Mouse (Mus musculus) liver, adult (tissue): ENCODE results near the gene Daam1.

ENCODE experiments used
- GATA4 ChIP-seq: IDR thresholded peaks from 2 replicates; pipeline ENCODE4 v1.6.1; 2014; ENCODE audit warnings: mild to moderate bottlenecking, low read length; ENCODE audit not compliant: insufficient replicate concordance

Daam1 gene

GRCm38 (mm10) chr12:71821272-71821671, 9.6 kb upstream of the Daam1 start:
- TF ChIP-seq GATA4: no peak

DNA sequence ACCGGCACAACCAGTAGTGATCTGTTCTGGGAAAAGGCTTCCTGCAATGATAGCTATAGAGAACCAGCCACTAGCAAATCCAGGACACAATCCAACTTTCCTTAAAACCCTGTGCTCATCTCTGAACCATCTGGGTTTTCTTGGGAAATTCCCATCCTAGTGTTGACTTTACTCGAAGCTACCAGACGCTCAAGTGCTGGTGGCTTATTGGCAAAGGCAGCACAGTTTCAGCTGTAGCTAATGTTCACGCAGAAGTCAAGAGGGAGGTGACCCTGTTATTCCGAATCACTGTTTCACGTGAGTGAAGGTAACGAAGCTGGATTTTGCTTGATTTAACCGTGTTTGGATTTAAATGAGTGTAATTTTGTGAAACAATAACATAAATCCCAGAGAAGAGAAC, 9.1 kb upstream of the Daam1 start:
- no peak for TF ChIP-seq GATA4

DNA sequence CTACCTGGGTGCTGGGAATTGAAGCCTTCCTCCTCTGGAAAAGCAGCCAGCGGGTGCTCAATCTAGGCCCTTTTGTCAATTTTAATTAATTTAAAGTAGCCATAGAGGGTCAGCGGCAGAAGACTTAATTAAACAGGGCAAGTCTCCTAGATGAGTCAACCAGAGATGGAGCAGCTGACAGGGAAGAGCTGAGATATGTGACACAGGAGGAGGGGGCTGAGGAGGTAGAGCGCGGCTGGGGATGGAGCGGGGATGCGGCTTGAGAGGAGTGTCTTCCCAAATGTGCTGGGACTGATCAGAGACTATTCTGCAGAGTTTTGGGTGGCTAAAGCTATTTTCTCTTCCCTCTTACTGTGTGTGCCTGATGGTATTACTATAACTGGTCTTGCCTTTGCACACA, 6.0 kb upstream of the Daam1 start:
- TF ChIP-seq GATA4: no peak

- TF ChIP-seq GATA4: no peak
These were observed 739 bp upstream of the Daam1 start for GRCm38 (mm10) chr12:71830139-71830538.

DNA sequence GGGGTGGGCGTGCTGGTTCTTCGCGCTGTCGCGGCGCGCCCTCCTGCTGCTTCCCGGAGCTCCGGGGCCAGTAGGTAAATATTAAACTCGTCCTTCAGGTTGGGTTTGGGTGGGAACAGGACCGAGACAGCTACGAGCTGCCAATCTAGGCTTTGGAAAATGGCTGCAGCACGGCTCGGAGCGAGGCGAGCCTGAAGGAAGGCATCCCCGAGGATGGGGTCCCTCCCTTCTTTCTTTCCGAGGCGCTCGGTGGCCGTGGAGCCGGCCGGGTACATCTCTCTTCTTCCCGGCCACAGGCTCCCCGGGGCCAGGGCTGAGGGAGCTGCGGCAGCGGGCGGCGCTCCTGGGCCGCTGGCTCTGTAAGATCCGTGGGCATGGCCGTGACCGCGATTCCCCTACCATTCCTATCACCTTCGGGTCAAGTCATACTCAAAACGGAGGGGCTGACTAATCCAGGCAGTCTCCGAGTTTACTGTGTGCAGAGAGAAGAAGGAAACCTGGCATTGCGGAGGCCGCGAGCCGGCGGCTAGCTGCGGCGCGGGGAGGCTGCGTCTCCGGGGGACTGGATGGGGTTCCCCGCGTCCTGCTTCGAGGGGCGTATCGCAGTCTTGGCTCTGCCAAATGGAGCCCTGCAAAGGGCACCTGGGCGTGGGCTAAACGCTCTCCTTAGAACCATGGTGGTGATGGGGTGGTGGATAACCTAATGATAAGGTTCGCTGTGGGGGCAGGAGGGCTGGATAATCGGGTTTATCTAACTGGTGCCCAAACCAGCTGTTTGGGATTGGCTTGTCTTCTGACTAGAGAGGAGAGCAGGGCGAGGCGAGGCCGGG, 595 bp downstream of the Daam1 start:
- no peak for TF ChIP-seq GATA4

DNA sequence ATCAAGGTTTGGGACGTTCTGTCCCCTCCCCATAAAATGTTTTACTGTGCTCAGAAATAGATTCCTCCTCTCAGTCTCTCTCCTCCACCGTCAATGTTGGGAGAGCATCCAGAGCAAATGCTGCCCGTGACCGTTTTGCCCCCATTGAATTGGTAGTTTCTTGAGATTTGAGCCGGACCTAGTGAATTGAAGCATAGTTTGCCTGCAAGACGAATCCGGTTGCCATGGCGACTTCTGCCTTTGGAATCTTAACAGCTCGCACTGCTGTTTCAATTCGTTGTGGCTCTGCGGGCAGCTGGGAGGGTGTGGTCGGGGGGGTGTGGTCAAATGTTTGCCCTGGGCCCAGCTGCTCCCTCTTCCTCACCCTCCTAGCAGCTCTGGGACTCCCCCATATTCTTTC, 1.3 kb downstream of the Daam1 start:
- TF ChIP-seq GATA4: no peak

DNA sequence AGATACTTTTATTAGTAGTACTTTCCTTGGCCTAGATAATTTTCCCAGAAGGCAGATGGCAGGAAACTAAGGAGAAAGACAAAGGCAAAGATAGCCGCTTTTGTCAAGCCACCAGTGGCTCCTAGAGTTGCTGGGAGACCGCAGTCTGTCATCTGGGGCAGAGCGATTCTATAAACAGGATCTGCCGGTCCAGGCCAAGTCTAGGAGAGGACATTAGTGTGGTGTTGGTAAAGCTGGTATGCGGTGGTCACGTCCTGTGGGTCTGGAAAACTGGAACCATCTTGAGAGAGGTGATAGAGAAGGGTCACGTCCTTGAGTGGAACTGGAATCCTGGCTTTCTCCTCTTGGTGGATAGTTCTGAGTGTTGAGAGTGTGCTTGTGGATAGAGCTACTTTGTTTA, 3.2 kb downstream of the Daam1 start:
- no peak for TF ChIP-seq GATA4

DNA sequence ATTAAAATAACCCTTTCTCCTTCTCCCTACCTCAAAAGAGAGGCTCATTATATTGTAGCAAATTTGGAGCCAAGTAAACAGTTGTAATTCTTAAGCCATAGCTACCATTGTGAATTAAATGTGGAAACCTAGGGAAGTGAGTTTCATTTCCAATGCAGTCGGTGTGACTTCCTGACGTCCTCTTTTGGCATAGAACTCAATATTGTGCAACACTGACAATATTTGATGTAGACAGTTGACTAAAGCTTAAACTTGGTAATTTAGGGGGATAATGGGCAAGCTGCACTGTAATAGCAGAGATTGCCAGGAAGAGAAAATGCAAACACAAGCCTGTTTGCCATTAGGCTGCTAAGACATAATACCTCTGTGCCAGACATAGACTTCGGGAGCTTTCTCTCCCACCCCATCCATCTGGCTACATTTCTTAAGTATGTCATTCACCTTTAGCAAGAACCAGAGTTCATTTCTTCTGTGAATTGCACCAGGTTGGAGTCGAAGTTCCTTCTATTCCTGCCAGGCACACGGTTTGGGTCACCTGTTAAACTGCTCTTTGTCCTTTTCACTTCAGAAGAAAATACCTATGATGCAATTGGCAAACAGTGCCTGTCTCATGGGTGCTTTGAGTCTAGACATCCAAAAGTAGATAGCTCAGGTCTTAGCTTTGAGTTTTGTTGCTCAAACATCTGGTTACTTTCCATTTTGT, 5.2 kb downstream of the Daam1 start:
- no peak for TF ChIP-seq GATA4

- no peak for TF ChIP-seq GATA4
These were observed 5.9 kb downstream of the Daam1 start for GRCm38 (mm10) chr12:71836776-71837175.

DNA sequence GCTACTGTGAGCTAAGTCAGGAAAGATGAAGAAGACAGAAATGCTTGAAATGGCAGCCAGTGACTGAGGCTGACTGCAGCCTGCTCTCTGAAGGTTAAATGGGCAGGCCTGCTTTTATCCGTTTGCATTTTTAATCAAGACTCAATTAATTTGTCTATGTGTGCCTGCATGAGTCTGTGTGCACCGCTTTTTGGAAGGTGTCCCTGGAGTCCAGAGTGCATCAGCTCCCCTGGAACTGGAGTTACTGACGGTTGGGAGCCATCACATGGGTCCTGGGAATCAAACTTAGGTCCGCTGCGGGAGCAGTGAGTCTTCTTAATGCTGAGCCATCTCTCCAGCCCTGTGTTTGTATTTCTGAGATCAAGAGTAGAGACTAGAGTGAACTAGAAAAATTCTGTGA, 6.7 kb downstream of the Daam1 start:
- no peak for TF ChIP-seq GATA4

DNA sequence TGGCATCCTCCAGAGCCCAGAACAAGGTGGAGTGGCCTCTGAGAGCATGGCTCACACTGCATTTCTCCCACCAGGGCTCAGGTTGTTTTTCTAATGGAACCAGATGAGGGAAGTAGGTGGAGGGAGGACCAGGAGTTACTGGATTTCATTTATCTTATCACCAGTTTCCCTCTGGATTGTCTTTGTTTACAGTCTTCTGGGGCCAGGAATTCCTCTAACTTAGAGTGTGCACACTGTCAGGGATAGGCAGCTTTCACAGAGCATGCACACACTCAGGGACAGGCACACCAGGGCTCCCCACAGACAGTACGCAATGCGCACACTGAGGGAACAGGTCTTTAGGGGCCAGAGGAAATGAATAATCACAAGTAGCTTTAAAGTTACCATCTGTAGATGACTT, 7.4 kb downstream of the Daam1 start:
- peak; percentile 78; the same call in 1 of the 2 replicates for TF ChIP-seq GATA4

- TF ChIP-seq GATA4: no peak
These were observed 8.8 kb downstream of the Daam1 start for GRCm38 (mm10) chr12:71839653-71840052.

- no peak for TF ChIP-seq GATA4
These were observed 9.7 kb downstream of the Daam1 start for GRCm38 (mm10) chr12:71840430-71841186.

- TF ChIP-seq GATA4: no peak
These were observed 11.1 kb downstream of the Daam1 start for GRCm38 (mm10) chr12:71842006-71842405.

- no peak for TF ChIP-seq GATA4
These were observed 11.7 kb downstream of the Daam1 start for GRCm38 (mm10) chr12:71842588-71842987.

- TF ChIP-seq GATA4: no peak
These were observed 14.6 kb downstream of the Daam1 start for GRCm38 (mm10) chr12:71845486-71845885.
